Mouse (Mus musculus): ENCODE measurements around the gene Lce6a.

The Lce6a gene

DNA sequence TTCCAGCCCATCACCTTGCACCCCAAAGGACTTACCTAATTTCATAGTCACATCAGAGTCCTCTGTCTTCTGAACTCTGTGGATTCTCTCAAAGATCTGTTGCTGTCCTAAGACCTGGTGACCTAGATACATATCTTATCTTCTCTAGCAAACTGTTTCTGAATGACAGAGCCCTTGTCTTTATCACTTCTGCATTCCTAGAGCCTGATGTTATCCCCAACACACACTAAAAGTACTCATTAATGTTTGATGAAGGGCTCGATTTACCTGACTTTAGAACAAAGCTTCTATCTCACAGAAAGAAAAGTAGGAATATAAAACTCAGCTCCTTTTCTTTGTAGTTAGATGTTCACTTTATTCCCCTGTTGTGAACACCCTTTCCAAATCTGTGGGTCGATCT is at the start of gene Lce6a:
Lce6a (minus strand) TSS at position 101 of the 400 bp plus-strand sequence.
- in situ Hi-C loops (cut with MboI, MseI) = no loop called here

DNA sequence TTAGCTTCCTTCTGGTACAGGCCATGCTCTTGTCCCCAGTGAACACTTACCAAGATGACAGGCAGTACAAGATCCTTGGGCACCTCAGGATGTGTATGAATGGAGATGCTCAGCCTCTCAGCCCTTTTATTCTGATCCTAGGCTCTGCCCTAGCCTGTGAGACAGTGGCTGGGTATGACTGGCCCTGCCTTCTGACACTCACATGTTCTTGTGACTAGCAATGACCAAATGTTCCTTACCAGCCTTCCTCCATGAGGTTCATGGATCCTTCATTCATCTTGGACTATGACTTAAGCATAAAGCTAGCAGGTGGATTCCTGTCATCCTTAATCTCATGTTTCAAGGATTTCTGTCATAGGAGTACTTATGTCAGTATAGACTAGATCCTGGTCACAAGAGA is 48.8 kb upstream of the Lce6a start, which contains the start of gene Lce1a2:
Lce1a2 (minus strand) TSS at position 101 of the 400 bp plus-strand sequence.
- in situ Hi-C loops (cut with MboI, MseI) = no loop called here

DNA sequence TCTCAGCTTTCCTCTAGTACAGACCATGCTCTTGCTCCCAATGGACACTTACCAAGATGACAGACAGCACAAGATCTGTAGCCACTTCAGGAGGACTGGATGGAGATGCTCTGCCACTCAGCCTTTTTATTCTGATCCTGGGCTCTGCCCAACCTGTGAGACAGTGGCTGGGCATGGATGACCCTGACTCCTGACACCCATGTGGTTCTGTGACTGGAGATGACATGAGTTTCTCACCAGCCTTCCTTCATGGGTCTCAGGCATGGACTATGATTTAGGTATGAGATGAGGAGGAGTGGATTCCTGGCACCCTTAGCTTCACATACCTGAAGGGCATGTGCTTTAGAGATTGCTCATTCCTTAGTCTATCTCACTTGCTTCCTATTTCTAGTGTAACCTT is 35.4 kb upstream of the Lce6a start, which contains the start of gene Lce1b:
Lce1b (minus strand) TSS at position 101 of the 400 bp plus-strand sequence.
- in situ Hi-C loops (cut with MboI, MseI) = no loop called here

DNA sequence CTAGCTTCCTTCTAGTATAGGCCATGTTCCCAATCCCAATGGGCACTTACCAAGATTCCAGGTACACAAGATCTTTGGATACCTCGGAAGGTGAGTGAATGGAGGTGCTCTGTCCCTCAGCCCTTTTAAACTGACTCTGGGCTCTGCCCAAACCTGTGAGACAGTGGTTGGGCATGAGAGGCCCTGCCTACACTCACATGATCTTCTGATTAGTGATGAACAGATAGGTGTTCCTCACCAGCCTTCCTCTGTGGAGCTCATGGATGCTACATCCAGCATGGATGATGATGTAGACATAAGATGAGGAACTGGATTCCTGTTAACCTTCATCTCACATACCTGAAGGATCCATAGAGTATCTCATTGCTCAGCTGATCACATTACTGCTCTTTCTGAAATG is 26.7 kb upstream of the Lce6a start, which contains the start of gene Lce1a1:
Lce1a1 (minus strand) TSS at position 101 of the 400 bp plus-strand sequence.
- in situ Hi-C loops (cut with MboI, MseI) = no loop called here

DNA sequence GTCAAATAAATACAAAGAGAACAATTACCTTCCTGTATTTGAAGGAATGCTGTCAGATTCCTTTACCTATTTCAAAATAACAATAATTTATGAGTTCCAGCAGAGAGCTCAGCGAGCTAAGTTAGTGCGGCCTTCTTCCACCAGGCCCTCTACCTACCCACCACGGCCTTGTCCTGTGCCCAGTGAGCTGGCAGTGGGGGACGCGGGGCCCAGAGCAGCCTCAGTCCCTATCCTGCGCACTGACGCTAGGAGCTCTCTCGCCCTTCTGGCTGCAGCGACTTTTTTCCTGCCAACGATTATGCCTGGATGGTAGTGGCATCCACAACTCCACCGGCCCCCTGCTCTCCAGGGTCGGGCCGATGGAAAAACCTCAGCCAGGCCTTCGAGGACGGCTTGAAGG is 18.4 kb upstream of the Lce6a start:
- in situ Hi-C loops (cut with MboI, MseI) = no loop called here

DNA sequence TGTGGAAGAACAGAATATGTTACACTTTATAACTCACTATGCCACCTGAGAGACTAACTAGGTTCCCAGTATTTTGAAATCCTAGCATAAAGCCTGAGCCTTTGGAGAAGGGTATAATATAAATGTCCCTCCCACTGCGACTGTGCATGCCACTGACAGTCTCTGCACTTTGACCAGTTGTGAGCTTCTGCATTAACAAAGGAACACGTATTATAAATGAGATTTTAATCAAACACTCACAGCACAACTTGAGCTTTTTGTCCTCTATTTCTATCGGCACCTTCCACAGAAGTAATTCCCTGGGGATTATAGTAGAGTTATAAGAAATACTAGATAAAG is 17.2 kb upstream of the Lce6a start:
- in situ Hi-C loops (cut with MboI, MseI) = no loop called here

DNA sequence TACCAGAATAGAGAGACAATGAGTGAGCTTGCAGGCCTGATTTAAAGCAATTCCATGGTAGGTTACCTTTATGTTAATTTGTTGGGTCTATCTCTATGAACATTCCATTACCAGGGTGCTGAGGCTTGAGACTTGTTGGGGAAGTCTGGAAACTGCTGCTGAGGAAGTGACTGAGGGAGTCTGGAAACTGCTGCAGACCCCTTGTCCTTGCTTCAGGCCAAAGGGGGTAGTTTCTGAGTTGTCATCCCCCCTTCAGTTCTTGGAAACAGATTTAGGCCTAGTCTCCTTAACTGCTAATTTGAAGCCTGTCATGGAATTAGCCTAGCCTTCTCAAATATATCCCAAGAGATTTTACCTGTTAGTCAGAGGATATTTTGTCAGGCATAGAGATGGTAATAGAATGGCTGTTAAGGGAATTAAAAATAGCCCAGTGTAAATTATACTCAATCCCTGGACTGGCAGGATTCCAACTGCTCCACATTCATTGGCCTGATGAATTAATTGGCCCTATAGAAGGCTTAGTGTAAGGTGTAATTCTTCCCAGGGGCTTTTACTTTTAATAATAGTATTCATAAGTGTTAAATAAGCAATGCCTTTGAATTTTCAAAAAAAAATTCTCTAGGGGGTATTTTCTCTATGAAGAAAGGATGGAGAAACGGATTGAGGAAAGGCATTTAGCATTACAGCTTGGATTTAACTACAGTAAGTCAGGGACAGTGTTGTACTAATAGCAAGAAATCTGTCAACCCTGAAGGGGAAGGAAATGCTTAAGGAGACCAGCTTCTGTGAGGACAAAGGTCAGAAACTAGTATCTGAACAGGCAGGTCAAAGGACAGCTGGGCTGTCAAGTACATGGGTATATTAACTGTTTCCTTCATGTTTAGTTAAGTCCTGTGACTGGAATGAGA is 16.5 kb upstream of the Lce6a start:
- in situ Hi-C loops (cut with MboI, MseI) = no loop called here

DNA sequence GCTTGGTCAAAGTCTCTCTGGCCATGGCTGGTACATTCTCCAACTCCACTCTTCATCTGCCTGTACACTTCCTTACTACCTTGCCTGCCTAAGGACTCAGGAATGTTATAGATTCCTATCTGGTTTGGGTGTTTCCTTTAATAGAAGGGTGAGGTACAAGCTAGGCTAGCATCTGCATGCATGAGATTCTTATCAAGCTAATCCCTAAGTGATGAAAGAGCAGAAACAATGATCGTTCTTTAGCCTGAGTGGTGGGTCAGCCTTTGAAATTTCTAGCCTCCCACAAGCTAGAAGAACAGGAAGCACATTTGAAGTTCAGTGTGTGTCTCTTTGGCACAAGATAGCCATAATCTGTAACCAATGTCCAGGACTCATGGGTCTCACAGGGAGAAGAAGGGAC is 11.7 kb downstream of the Lce6a start:
- in situ Hi-C loops (cut with MboI, MseI) = loop anchor here (5.0 kb wide), 1 partner anchor 458 kb away; no protein-coding TSS in a partner anchor

DNA sequence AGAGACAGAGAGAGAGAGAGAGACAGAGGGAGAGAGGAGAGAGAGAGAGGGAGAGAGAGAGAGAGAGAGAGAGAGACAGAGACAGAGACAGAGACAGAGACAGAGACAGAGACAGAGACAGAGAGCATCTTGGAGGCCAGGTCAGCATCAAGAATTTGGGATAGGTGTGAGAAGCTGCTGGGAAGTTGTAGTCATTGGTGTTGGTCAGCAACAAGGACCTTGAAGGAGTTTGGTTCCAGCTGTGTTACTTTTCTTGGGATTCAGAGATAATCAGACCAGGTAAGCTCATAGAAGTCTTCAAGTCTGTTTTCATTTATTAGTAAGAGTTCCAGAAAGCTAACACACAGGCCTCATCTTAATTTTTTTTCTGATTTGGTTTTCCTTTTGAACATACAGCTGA is 14.1 kb downstream of the Lce6a start, which contains the start of gene 2210017I01Rik:
2210017I01Rik (minus strand) TSS at position 101 of the 400 bp plus-strand sequence.
- in situ Hi-C loops (cut with MboI, MseI) = loop anchor here (5.0 kb wide), 1 partner anchor 455 kb away; no protein-coding TSS in a partner anchor

DNA sequence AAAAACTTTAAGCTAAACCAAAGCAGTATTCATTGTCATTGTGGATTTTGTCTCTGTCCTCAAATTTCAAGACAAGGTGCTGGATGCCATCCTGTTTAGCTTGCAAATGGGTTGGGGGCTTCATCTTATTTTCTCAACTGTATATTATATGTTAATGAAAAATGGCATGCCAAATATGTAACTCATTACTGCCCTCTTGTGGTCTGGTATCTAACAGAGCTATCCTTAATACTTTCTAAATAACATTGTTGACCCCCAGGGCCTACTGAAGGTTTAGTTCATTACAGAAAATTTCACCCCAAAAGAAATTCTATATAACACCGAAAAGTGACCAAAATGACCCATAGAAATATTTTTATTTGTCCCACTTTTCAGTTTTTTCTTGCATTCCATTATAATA is 19.3 kb downstream of the Lce6a start:
- in situ Hi-C loops (cut with MboI, MseI) = no loop called here

DNA sequence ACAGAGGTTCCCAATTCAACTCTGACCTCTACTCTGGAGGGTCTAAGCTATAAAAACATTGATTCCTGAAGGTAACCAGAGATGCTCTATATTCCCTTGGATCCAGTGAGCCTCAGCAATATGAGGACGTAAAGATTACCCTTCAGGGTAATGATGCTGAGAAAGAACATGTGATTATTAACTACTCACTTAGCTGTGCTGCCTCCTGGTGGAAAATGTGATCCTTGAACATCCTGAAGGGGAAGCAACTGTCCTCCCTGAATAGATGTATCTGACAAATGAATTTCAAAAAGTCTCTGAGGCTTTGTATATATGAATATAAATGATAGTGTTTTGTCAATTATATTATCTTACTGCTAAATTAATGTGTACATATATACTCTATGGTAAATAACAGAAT is 21.0 kb downstream of the Lce6a start:
- in situ Hi-C loops (cut with MboI, MseI) = no loop called here

DNA sequence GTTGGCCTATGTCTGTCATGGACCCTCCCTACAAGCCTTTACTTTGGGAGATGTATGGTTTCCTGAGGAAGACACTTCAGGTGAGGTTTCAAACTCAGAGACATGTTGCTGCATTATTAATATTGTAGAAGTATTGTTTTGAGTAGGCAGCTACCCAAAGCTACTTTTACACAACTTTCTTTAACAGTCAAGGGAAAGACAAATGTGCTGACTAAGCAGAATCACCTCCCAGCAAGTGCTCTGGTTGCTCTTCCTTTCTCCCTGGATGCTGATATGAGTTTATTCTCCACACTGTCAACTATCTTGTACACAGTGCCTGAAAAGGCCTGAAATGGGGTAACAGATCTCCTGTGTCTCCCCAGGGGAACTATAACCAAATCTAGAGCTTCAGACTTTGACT is 21.5 kb downstream of the Lce6a start:
- in situ Hi-C loops (cut with MboI, MseI) = no loop called here

DNA sequence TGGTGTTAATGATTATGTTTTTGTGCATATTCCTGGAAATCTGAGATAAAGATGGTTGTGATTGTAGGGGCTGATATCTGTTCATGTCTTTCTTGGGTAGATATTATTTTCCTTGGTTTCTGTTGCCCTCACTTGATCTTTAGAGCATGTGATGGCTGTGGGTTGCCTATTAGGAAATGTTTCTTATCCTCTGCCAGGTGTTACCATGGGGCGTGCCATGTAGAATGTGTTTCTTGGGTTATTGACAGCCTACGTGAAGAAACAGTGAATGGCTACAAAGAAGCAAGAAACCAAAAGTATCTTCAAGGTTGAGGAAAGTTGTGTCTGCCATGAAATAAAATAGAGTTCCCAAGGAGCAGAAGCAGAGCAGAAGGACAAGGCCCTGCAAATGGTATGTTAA is 23.0 kb downstream of the Lce6a start:
- in situ Hi-C loops (cut with MboI, MseI) = no loop called here

DNA sequence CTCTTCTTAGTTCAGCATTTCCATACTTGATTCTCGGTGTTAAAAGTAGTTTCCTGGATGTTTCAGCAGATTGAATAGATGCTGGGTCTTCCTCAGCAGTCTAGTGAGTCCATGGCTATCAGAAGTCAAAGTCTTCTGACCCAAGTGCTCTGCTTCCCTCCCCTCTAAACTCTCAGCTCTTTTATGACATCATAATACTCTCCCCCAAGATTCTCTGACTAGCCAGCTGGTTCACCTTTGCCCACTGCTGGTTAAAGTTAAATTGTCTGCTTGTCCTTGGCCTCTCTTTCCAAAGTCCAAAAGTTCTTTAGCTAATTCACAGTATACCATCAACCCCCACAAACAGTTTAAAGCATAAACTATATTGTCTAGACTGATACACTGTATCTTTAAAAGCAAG is 32.6 kb downstream of the Lce6a start, which contains the start of gene Smcp:
Smcp (minus strand) TSS at position 140 of the 400 bp plus-strand sequence.
- in situ Hi-C loops (cut with MboI, MseI) = no loop called here

DNA sequence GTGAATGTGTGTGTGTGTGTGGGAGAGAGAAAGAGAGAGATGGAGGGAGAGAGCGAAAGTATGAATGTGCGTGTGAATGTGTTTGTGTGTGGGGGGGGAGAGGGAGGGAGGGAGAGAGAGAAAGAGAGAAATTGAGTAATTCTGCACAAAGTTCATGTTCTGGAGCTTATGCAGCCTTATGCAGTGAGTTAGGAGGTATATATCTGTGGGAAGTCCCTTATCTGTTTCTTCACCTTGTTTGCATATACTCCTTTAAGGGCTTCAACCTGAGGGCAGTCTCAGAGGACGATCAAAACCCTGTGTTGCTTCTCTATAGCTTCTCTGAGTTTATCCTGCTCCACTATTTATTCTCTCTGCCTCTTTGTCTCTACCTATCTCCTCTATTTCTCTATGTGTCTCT is 34.3 kb downstream of the Lce6a start:
- in situ Hi-C loops (cut with MboI, MseI) = no loop called here

DNA sequence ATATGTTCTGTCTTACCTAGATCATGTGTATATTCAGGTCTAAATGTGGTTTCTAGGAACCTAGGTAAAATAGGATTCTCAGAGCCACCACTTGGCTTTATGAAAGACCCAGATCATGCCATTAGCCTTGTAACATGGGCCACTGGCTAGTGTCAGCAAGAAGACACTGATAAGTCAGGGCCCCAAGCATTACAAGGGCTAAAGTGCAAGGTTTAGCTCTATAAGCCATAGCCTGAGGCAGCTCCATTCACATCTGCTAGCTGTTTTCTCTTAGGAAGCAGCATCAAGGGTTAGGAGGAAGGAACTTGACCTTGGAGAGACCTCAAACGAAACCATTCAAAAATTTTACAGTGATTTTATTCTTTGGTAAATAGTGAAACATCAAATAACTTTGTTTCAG is 36.4 kb downstream of the Lce6a start:
- in situ Hi-C loops (cut with MboI, MseI) = no loop called here

DNA sequence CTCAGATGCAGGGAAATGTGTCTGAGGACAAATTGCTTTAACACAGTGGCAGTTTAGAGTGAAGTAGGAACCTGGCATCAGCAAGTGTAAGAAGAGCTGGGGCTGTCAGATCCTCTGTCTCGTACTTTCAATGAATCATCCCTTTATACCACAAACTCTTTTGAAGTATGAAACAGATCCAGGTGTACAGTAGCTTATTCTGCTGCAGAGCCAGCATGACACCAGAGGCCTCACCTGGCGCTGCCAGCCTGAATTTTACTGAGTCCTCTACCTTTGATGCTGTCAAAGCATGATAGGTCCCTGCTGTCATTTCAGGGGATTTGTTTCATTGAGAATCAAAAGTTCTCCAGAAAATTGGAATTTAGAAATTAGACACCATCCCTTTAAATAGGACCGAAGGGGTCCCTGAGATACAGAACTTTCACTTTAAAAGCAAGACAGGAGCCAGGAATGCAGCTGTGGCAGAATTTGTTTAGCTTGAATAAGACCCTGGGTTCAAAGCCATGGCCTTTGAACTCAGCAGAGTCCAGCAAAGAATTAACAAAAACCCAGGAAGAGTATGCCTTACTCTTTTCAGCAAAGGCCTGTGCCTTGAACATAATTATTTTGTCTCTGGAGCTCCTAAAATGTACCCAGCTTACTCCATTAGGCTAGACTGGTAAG is 38.2 kb downstream of the Lce6a start:
- in situ Hi-C loops (cut with MboI, MseI) = no loop called here

DNA sequence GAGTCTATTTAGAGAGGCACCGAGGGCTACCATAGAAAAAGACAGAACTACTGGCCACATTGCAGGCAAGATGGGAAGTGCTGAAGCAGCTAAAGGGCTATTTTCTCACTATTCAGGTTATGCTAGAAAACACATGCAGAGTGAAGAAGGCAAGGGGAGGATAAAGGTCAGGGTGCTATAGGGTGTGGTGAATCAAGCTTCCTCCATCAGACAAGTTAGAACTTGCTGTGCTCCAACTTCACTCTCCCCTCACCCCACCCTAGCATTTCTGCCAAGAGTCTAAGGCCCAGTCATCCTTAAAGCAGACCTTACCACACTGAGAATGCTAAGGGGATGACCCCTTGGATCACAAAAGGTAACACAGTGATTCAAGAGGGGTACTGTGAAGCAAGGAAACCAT is 42.0 kb downstream of the Lce6a start:
- in situ Hi-C loops (cut with MboI, MseI) = no loop called here

DNA sequence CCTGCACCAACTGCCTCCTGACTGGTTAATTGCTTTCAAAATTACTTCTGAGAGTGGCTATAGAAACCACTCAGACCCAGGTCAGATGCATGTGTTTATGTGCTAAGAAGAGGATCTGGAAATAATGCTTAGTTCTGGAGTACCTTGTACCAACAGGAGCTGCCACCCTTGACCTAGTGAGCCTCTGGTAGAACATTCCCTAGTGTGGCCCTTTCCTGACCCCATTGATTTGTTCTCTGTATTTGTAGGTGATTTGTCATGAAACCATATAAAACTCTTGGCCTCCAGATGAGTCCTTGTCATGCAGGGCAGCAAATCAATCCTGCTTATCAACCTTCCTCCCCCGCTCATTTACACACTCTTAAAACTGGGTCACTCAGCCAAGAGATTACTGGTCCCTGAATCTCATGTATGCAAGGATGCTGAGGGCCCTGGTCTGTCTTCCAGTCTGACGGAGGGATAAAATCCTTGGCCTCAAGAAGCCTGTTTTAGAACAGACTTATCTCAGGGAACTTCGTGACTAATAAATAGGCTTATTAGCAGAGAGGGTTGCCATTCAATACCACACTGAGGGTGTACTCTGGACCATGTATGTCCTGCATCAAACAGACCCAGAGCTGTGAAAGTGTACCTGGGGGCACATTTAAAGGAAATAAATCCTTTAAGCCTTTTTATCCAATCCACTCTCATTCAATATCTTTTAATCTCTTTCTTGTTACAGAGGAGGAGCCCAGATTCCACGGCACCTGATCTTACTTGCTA is 42.6 kb downstream of the Lce6a start:
- in situ Hi-C loops (cut with MboI, MseI) = no loop called here

DNA sequence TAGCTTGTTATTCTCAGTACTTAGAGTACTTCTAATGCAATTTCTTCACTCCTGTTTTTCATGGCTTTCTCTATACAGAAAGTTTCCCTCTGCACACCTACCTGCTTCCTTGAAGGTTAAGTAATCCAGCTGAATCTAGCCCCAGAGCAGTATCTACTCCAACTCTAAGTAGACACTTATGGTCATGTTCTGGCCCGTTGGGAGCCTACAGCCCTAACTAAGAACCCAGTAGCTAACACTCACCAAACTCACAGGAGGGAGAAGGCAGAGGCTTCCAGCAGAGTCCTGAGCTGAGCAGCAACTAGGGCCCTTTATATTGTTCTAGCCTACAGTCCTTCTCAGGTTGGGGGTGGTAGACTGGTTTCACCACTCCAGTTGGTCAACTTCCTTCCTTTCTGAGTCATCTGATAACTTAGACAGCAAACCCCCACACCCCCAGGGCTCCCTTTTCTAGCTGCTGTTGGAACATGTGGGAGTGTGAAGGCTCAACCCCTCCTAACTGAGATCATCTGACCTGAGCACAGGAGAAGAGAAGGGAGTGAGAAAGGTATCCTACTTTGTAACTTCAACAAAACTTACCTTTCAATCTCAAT is 47.9 kb downstream of the Lce6a start, which contains the start of gene Ivl:
Ivl (minus strand) TSS at position 287 of the 593 bp plus-strand sequence.
- in situ Hi-C loops (cut with MboI, MseI) = no loop called here

DNA sequence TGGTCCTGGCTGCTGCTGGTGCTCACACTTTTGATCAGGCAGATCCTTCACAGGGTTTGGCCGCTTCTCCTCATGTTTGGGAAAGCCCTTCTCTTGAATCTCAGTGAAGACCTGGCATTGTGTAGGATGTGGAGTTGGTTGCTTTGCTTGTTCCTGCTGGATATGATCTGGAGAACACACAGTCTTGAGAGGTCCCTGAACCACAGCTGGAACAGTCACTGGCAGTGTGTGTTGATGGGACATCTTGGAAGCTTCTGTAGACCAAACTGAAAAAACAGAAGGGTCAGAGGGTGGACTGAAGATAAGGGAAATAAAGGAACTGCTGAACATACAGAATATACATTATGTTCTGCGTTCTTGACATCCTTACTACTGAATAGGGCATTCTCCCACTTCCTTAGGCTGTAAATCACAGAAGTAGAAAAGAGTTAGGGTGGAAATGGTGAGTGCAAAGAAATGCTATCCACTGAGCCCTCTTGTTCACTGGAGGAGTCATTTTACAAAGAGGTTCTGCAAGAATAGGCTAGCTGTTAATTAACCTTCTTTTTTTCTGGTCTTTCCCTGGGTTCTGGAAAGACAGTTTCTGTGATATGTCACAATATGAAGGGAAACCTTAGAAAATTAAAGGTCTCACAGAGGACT is 48.8 kb downstream of the Lce6a start:
- in situ Hi-C loops (cut with MboI, MseI) = no loop called here

Data from regulatory T cell (primary cell).